Mouse (Mus musculus) lung, adult 2 months (tissue): ENCODE measurements around the gene Catsperz. TPM values are rescaled to one million over a fixed set of nuclear protein-coding genes. Genes with fewer than 3 reads are reported as not detected.

ENCODE experiments used
- DNase-seq: peaks from one replicate; pipeline ENCODE4 v3.0.0; 2022
- H3K4me1 ChIP-seq: fragments of 200-500 bp; 2 replicates; pipeline ENCODE4 v1.6.1; 2011; ENCODE audit warnings: low read length; ENCODE audit not compliant: control insufficient read depth, insufficient read depth
- H3K4me3 ChIP-seq: fragments of 200-500 bp; replicated peaks from 2 replicates; pipeline ENCODE3; 2011; ENCODE audit warnings: low read depth, mild to moderate bottlenecking, control low read depth, low read length; ENCODE audit errors: extremely low read depth
- CTCF ChIP-seq: fragments of 200-500 bp; IDR thresholded peaks from 2 replicates; pipeline ENCODE4 v1.5.1; 2011; ENCODE audit warnings: mild to moderate bottlenecking, low read length, control low read depth; ENCODE audit not compliant: insufficient read depth
- POLR2A ChIP-seq: fragments of 200-500 bp; IDR thresholded peaks from 2 replicates; pipeline ENCODE4 v1.6.1; 2011; ENCODE audit warnings: low read depth, mild to moderate bottlenecking, control low read depth, low read length, borderline replicate concordance; ENCODE audit errors: extremely low read depth
- WGBS: fragments of 180-500 bp; shearing (Covaris S2); methylation state at CpG from one replicate; pipeline ENCODE4 v1.1.7; 2018; 5-methylcytosine and 5-hydroxymethylcytosine counted together
- polyA plus RNA-seq: library from polyadenylated mRNA; depleted of rRNA; stranded (reverse); fragments of >200 nt; gene quantifications from 2 replicates; pipeline ENCODE4 v1.2.3, GENCODE M21; 2012

Catsperz gene
- polyA plus RNA-seq, 1 experiment = 0.49 TPM

GRCm38 (mm10) chr19:6948186-6948585 lies 23.0 kb upstream of the Catsperz start:
- 66% methylated on average over 4 of the region's 4 CpGs for WGBS
- peaks cover 5% of the 10 kb centered on the region for H3K4me1 ChIP-seq
- no peak for TF ChIP-seq CTCF
- TF ChIP-seq POLR2A = no peak
- H3K4me3 ChIP-seq = no peak overlapping the region
- DNase-seq = no peak

- no peak for TF ChIP-seq CTCF
- TF ChIP-seq POLR2A = no peak
- H3K4me3 ChIP-seq = no peak overlapping the region
- WGBS = 66% methylated on average over 4 of the region's 4 CpGs
- H3K4me1 ChIP-seq = peaks cover 3% of the 10 kb centered on the region
- no peak for DNase-seq
Observed at GRCm38 (mm10) chr19:6947742-6948141, 22.6 kb upstream of the Catsperz start.

DNA sequence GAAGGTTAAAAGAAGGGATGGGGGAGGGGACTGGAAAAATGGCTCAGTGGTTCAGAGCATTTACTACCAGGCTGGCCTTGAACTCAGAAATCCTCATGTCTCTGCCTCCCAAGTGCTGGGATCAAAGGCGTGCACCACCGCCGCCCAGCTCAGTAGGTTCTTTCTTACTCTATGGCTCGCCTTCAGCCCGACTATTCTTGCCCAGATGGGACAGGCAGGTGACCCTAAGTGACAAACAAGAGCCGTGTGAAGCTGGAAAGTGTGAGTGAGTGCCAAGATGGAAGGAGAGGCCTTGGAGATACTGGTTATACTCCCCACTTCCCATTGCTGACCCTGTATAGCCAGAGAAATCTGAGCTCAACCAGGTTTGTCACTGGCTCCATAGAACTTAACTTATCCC lies 18.5 kb upstream of the Catsperz start:
- Histone ChIP-seq H3K4me3 (no peak overlapping the region), H3K4me1 (peaks cover 7% of the 10 kb centered on the region; the same call in 1 of the 2 replicates)
- DNase-seq = no peak
- WGBS = 92% methylated on average over 6 of the region's 6 CpGs
- TF ChIP-seq POLR2A = no peak
- TF ChIP-seq CTCF = no peak

- H3K4me3 ChIP-seq = peak overlapping the region; percentile 75
- no peak for DNase-seq
- peaks cover 7% of the 10 kb centered on the region; the same call in 1 of the 2 replicates for H3K4me1 ChIP-seq
- WGBS = 24% methylated on average over 5 of the region's 5 CpGs
- TF ChIP-seq POLR2A (no peak), CTCF (no peak)
Observed at GRCm38 (mm10) chr19:6942764-6943163, 17.6 kb upstream of the Catsperz start.

DNA sequence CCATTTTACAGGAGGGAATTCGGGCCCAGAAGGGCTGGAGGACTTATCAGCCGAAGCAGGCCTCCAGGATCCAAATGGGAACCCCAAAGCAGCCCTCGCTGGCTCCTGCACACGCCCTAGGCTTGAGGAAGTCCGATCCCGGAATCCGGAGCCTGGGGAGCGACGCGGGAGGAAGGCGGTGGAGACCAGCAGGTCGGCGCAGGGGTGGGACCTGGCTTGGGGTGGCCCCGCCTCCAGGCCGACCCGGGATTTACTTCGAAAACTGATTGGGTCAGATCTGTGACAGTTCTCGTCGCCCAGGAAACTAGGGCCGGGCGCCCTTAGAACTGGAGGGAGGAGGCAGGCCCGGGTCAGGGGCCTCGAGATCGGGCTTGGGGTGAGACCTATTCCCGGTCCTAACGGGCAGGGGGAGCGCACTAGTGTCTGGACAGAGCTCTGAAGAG lies 17.1 kb upstream of the Catsperz start, which contains the start of gene Gpr137:
TSS of gene Gpr137 (minus strand) at position 232 of the 443 bp plus-strand sequence.
- DNase-seq = peak; percentile 92
- TF ChIP-seq POLR2A (peak; percentile 87), CTCF (no peak)
- Histone ChIP-seq H3K4me3 (peak within 1 kb of the TSS; percentile 99), H3K4me1 (peaks cover 7% of the 10 kb centered on the region; the same call in 1 of the 2 replicates)
- under 1% methylated on average over 27 of the region's 27 CpGs for WGBS

DNA sequence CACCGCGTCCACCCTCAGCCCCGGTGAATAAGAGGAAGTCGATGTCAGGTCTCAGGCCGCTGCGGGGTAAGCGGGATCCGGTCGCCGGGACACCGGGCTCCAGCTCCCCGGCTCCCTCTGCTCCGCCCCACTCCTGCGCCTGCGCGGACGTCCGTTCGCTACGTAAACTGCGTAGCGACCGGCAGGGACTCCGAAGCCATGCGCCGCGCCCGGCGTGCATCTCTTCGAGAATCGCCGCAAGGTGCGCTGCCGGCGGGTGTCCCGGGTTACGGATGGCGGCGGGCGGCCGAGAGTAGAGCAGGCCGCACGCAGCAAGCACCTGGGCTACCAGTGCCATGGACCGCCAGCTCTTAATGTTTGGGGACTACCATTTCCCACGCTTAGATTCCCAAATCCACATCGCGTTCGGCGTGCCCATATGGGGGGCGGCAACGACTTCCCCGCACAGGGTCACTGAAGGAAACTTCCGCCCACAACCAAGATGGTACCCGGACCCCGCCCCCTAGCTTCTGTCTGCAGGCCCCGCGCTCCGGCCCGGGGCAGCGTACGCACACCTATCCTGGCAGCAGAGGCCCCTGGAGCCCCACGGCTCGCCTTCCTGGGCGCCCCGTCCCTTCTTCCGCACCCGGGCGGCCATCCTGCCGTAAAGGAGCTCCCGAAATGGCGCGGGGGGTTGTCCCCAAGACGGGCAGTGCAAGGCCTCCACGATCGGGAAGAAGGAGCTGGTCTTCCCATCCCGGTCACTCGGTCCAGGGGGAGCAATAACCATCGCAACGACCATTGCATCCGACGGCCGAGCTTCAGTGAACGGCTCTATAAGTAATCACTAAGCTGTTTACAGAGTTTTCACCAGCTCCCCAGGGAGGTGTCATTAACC lies 16.4 kb upstream of the Catsperz start, which contains the start of gene Bad:
TSS of gene Bad (plus strand) at position 490 of the 877 bp plus-strand sequence.
- TF ChIP-seq CTCF (no peak), POLR2A (peak; percentile 49; the same call in 1 of the 2 replicates)
- WGBS = under 1% methylated on average over 83 of the region's 83 CpGs

DNA sequence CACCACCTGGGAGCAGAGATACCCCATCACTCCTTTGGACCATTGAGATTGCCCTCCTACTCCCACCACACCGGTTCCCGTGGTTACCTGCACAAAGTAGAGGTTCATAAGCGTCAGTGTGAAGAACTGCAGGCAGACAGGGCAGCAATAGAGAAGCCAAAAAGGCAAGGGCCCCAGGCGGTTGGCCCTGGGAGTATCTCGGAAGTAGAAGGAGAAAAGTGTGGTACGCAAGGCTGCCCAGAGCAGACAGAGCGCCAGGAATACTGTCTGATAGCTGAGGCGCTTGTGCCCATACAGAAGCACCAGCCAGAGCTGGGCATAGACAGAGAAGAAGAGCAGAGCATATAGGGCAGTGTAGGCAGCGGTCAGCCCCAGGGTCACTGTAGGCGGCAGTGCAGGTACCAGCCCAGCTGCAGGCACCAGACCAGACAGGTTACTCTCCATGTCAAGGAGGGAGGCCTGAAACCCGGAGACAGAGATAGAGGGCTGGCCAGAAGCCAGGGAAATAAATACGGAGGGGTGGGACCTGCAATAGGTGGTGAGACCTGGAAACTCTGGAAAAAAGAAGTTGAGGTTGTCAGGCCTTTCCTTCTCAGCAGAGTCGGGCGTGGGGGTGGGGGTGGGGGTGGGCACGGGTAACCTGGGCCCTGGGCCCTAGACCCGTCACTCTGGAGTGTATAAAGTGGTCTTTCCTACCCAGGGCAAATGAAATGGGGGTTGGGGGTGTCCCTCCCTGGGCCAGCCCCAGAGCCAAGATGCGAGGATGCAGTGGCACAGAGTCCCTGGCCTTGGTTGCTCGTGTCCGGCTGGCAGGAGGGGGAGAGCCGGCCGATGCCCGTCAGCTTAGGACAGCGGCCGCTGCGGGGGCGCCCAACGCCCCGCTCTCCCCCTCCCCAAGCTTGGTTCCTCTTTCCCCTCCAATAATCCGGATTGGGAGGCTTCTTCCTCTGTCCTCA lies 15.5 kb upstream of the Catsperz start:
- no peak for DNase-seq
- Histone ChIP-seq H3K4me3 (peak overlapping the region; percentile 87), H3K4me1 (peaks cover 7% of the 10 kb centered on the region; the same call in 1 of the 2 replicates)
- TF ChIP-seq CTCF (no peak), POLR2A (no peak)
- 21% methylated on average over 29 of the region's 29 CpGs for whole genome bisulfite sequencing

More for the DNA sequence above, 16.4 kb upstream of the Catsperz start, which contains the start of gene Bad:
- Histone ChIP-seq H3K4me3 (peak within 1 kb of the TSS; percentile 99), H3K4me1 (peaks cover 7% of the 10 kb centered on the region; the same call in 1 of the 2 replicates)
- peak; percentile 96 for DNase-seq

GRCm38 (mm10) chr19:6939106-6940002 lies 14.2 kb upstream of the Catsperz start:
- TF ChIP-seq POLR2A (no peak), CTCF (no peak)
- Histone ChIP-seq H3K4me3 (no peak overlapping the region), H3K4me1 (peaks cover 7% of the 10 kb centered on the region; the same call in 1 of the 2 replicates)
- DNase-seq = no peak
- WGBS = 91% methylated on average over 20 of the region's 20 CpGs
